Mouse (Mus musculus) 3T3-L1 (cell line): ENCODE data around the gene Dph1.

Experiments
- DNase-seq: peaks from one replicate; pipeline ENCODE4 v3.0.0-alpha.2; 2015; ENCODE audit warnings: low read depth, low spot score

The Dph1 gene

DNA sequence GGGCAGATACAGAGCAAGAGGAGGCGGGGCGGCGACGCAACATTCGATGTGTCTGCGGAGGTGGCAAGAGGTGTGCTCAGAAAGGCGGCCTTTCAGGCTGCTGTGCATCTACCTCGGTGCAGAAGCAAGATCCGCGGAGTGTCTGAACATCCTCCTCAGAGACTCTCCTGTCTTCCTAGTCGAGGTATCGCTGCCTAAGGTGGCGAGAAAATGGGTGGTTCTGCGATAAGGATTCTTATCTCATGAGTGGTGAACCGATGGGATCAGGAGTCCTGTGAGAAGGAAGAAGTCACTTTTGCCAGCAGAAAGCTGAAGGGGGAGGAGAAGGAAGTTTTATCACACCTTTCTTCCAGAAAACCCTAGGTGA lies 17.3 kb downstream of the Dph1 start:
- no peak for DNase-seq

GRCm38 (mm10) chr11:75173095-75173798 lies 17.8 kb downstream of the Dph1 start:
- peak; percentile 47 for DNase-seq

DNA sequence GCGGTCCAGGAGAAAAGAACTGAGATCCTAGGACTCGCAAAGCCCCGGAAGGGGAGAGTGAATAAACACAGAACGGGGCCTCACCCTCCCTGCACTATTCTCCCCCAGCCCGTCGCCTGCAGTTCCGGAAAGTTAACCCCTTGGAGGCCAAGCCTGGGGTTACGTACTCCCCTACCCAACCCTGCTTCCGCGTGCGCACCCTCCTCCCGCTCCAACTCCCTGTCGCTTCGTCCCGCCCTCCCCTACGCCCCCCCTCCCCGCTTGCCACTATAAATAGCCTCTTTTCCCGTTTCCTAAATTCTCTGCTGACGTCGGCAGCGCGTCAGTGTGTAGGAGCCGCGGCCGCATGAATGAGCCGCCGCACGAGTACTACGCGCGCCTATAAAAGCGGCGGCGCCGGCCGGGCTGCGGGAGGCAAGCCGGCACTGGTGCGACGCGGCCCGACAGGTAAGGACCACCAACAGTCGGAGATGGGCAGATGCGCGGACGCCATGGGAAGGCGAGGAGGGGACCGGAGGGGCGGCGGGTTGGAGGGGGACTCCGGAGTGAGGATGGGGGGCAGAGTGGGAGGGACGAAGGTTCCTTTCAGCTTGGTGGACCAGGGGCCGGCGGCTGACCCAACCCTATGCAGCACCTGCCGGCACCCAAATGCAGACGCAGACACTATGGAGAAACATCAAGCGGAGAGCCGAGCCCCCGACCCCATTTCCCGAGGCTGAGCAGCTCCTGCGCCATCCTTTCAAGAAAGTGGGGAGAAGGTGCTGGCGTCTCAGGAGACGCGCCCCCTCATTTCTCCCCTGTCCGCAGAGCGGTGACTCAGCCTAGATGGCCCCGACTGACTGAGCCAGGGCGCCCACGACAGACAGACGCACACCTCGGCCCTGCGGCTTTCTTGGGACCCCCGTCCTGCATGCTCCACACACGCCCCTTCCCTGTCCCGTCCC lies 18.6 kb downstream of the Dph1 start:
- DNase-seq = no peak

DNA sequence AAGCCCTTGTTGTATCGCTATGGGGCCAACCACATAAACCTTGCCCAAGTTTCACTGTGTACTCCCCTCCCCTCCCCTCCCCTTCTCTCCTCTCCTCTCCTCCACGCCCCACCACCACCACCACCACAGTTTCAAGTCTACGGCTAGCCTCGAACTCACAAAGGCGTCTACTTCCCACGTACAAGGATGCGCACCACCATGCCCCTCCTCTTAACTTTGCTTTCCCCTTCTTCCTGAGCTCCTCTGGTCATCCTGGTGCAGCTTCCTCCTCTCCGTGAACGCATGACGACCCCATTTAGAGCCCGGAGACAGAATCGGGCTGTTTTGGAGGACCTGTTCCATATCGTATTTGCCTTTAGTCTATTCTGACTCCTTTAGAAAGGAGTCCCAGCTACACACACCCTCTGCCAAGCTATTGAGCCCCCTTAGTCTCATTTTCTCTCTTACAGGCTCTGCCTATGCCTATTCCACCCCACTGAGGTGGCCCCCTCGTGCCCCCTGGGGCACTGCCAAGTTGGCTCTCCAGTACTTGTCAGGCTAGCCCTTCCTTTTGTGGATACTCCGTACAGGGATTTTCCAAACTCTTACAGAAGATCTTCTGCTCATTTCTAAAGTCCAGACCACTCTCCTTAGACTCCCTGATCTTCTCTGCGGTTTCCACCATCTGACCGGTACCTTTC lies 19.7 kb downstream of the Dph1 start:
- no peak for DNase-seq

DNA sequence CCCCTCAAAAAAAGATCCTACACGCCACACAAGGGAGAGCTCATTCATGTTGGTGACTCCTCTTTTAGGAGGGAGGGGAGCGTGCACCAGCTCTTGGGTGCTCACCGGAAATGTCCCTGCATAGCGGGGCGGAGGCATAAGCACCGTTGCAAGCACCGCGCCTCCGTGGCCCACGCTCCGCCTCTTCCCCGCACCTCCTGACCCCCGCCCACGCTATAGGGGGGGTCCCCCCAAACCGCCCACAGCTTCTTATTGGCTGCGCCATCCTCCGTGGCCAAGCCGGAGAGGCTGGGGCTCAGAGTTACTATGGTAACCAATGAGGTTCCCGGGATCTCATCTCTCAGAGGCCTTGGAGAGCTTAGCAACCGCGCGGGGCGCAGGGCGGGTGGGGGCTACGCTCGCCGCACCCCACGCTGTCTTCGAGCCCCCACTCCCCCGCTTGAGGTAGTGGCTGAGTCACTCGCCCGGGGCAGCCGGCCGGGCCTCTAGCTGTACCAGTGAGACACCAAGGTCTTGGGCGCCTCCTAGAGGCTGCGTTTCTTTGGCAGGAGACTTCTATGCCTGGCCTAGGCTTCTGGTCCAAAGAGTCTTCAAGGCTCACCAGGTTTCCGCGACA lies 20.8 kb downstream of the Dph1 start:
- peak; percentile 98 for DNase-seq

GRCm38 (mm10) chr11:75169405-75170080 lies 21.5 kb downstream of the Dph1 start, which contains the start of gene Hic1:
Gene Hic1, minus strand, starts transcription at chr11:75169519.
- peak; percentile 67 for DNase-seq

DNA sequence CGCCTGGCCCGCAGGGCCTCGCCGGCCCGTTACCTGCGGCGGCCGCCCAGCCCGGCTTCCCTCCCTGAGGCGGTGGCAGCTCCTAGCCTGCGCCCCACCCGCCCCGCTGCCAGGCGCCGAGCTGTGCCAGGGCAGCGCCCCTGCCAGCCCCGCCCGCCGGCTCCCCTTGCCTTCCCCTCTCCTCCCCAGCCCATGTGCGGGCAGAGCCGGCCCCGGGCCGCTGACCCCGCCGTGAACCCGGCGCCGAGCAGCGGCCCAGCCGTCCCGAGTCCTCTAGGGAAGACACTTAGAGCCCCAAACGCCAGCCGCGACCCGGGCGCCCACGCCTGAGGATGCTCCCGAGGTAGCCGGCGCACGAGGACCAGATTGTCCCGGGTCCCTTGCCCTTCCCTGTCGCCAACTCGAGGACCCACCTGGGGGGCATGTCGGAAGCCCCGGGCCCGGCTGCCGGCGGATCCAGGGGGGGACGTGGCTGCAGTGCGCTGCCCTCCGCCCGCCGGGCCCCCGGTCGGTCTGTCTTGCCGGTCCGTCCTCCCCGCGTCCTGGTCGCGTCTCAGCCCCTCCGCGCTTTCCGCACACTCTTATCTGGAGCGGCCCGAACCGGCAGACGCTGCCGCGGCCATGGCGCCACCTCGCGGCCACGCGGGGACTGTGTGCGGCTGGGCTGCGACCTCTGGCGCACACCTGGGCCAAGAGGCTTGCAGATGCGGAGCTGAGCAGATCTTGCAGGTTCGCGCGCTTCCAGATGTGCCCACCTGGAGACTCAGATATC lies 22.3 kb downstream of the Dph1 start:
- peak; percentile 81 for DNase-seq

- no peak for DNase-seq
Observed at GRCm38 (mm10) chr11:75167643-75168589, 23.1 kb downstream of the Dph1 start.

DNA sequence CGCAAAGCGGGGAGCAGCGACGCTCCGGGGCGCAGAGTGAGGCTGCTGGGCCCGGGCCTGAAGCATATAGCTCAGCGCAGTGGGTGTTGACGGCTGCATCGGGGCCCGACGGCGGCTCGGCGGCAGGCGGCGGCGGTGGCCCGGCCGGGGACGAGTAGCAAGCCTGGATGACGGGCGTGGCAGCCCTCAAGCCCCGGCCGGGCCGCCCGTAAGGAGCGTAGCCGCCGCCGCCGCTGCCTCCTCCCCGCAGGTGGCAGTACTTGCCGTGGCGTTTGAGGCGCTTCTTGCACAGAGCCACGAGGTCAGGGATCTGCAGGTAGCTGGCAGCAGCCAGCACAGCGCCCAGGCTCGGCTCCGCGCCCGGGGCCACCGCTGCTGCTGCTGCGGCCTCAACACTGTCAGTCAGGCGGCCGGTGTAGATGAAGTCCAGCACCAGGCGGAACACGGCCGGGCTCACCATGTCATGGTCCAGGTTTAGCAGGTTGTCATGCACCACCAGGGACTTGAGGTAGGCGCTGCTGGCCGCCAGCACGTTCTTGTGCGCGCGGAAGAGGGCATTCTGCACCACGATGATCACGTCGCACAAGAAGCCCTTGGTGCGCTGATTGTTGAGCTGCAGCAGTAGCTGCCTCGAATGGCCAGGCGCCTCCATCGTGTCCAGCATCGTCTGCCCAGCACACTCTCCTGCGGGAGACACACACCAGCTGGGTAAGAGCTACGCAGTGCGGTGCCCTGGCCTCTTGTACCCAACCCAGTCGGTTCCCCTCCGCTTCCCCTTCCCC lies 24.0 kb downstream of the Dph1 start:
- no peak for DNase-seq

- DNase-seq = no peak
Observed at GRCm38 (mm10) chr11:75166193-75166842, 24.7 kb downstream of the Dph1 start.

GRCm38 (mm10) chr11:75165441-75166192 lies 25.4 kb downstream of the Dph1 start:
- no peak for DNase-seq

GRCm38 (mm10) chr11:75164750-75165149 lies 26.3 kb downstream of the Dph1 start:
- DNase-seq = no peak

DNA sequence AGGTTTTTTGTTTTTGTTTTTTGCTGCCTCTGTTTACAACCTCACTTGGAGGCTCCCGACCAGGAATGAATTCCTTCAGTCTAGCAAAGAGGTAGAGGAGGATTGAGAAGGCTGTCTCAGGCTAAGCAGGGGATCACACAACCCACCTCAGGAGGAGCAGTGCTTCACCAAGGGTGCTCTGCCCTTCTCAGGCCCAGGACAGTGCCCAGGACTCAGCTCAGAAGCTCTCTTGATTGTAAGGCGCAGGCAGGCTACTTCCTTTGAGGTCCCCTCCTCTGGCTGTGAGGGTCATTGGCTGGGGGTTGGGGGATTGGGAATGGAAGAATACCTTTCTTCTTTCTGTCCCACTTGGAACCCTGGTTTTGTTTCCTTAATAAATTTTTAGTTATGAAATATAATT lies 27.0 kb downstream of the Dph1 start:
- DNase-seq = no peak

DNA sequence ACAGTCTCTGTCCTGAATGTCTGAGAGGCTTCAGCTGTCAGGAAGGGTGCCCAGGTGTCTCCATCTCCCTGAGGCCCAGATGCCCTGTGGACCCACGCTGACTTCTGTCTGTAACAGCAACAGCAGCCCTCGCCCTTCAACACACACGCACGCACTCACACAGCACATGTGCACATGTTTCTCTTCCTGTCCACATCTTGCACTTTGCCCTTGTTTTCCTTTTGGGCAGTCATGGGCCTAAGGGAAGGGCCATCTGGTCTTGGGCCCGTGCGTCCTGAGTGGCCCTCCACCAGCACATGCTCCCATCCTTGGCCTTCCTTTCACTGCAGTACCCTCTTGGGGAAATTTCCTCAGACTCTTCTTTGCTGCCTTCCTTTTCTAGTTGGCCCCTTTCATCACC lies 27.7 kb downstream of the Dph1 start:
- DNase-seq = no peak

DNA sequence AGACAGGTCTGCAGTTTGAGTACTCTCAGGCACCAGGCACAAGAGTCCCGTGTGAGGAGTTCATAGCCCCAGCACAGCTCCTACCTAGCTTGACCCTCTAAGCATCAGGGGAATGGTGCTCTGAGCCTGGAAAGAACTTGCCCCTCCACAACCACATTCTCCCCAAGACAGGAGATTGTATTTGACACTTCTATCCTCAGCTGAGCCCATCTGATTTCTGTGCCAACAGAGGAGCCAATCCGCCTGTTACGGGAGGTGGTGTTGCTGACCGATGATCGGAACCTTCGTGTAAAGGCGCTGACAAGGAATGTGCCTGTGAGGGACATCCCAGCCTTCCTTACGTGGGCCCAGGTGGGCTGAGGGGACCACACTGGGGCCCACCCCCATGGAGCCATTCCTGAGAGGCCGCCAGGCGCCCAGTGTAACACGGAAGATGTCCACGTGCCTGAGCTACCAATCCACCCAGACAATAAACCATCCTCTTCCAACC lies 28.4 kb downstream of the Dph1 start:
- no peak for DNase-seq

GRCm38 (mm10) chr11:75161417-75162008 lies 29.5 kb downstream of the Dph1 start:
- no peak for DNase-seq

DNA sequence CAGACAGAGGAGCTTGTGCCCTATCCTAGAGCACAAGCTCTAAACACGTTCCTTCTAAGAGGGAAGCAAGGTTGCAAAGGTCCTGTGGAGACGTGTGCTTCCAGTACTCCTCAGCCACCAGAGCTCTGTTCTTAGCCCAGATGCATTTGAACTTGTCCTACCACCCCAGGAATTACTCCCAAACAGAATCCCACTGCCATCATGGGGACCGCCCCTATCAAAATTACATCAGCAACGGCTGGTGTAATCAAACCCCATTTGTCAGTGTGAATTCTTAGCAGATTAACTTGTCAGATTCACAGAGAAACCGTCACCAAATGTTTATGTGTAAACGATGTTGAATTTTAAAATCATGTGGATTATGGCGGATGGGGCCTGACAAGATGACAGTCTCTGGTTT lies 30.1 kb downstream of the Dph1 start:
- DNase-seq = no peak
